Mouse (Mus musculus) hematopoietic stem cell, adult 5-6 weeks (primary cell): ENCODE measurements around the gene Phldb3. TPM values are rescaled to one million over a fixed set of nuclear protein-coding genes. Genes with fewer than 3 reads are reported as not detected.

Experiments
- ATAC-seq, 2 experiments: fragments of 125-278 bp in 1 of 2; replicated peaks in 1 of 2; 2 replicates each; pipeline ENCODE4 v1.8.0; 2016 to 2017; ENCODE audit warnings: inconsistent platforms in 2 of 2, mild to moderate bottlenecking in 2 of 2, moderate number of reproducible peaks in 2 of 2, low read depth in 1 of 2, moderate TSS enrichment in 1 of 2; ENCODE audit not compliant: low FRiP score in 2 of 2, poor library complexity in 2 of 2, severe bottlenecking in 2 of 2, insufficient read depth in 1 of 2, low TSS enrichment in 1 of 2
- total RNA-seq: library from RNA; stranded (forward); fragments of 172-1452, 232-1000 nt; gene quantifications from 2 replicates; pipeline ENCODE4 v1.2.3, GENCODE M21; 2017

The Phldb3 gene
- total RNA-seq, 1 experiment from 2014 or later: 17.5 TPM

DNA sequence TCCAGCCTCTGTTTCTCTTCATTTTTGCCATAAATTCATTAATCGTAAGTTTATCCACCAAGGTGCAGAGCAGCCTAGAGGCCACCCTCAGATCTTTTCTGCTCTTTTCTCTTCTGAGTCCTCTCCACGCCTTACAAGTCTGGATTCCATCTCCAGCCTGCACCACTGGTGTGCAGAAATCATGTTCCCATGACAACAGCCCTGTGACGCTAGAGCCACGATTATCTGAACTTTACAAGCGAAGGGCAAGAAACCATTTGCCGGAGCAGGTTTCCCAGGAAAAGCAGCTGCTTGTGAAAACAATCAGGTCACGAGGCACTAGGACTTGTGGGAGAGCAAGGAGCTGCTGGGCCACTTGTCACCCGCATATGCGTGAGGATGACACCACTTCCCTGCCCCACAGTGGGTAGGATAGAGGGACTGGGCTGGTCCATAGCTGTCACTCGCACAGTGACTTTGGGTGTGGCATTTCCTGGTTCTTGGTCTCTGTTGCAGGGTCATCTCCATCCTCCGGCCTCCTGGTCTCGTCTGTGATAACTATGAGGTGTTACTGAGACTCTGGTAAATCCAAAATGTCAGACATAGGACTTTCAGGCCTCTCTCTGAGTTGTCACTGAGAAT, 49.3 kb downstream of the Phldb3 start:
- ATAC-seq: no peak

DNA sequence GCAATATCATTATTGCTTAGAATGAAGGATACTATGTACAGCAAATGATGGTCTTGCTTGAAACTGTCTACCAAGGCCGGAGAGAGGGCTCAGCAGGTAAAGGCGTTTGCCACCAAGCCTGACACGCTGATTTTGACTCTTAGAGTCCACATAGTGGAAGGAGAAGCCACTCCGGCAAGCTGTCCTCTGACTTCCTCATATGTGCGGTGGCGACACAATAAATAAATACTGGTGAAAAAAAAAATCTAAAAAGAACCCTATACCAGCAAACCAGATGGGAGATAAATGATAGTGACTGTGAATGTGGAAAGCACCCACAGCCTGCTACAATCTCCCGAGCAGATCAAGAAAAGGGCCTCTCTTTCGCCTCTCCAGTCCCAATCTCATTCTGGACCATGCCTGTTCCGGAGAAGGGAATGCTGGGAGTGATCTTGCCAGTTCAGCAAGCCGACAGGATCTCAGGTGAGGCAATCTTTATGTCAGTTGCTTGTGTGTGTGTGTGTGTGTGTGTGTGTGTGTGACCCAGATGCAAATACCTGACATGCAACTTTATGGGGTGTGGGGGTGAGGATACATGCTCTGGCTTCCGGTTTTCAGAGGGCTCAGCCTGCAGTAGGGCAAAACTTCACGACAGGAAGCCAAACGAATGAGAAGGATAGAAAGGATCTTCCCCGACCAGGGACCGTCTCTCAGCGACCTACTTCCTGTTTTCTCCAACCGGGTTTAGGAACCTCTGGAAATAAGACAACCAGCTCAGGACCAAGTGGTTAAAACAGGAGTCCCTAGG, 50.7 kb downstream of the Phldb3 start:
- peak; percentile 25 to 58; a peak in 3 of 4 replicates for ATAC-seq

- peak; percentile 66 to 88 for ATAC-seq
These were observed 52.0 kb downstream of the Phldb3 start for GRCm38 (mm10) chr7:24662575-24662974.

- ATAC-seq: no peak
These were observed 53.7 kb downstream of the Phldb3 start for GRCm38 (mm10) chr7:24664301-24664700.

DNA sequence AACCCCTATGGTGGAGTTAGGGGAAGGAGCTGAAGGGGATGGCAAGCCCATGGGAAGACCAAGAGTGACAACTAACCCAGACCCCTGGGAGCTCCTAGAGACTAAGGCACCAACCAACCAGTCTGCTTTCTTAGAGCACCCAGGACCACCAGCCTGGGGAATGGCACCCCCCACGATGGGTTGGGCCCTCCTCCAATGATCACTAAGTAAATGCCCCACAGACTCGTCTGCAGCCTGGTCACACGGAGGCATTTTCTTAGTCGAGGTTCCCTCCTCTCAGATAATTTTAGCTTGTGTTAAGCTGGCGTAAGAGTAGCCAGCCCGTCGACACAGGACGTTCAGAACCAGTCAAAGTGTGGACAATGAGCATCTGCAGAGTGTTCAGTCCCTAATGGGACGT, 54.4 kb downstream of the Phldb3 start:
- no peak for ATAC-seq

- no peak for ATAC-seq
These were observed 61.4 kb downstream of the Phldb3 start for GRCm38 (mm10) chr7:24671944-24672439.

DNA sequence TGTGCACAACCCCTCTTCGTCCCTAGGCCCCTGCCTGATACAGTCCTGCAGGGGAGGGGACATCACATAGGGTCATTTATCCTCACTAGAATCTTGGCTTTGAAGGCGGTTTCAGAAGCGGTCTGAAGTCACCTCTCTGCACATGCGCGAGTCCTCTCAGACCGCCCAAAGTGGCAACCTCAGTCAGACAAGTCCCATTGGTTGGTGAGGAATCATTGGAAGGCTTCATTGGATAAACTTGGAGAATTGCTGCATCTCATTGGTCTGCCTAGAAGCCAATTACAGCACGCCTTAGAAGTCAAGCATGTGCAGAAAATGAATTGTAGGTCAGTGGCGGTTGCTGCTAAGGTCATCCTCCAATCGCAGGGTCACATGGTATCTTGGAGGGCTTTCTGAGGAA, 66.0 kb downstream of the Phldb3 start, which contains the start of gene Tex101:
TSS of gene Tex101 (minus strand) at position 101 of the 400 bp plus-strand sequence.
- no peak for ATAC-seq

Other genes with a start within 250 kb of the Phldb3 start
- gene Kcnn4, start 240.5 kb upstream of the Phldb3 start, total RNA-seq: 75.9 and 80.8 TPM in 2 replicates
- gene Smg9, start 211.1 kb upstream of the Phldb3 start, total RNA-seq: 15.6 and 21.3 TPM in 2 replicates
- gene Irgc1, start 158.5 kb upstream of the Phldb3 start, total RNA-seq: not detected in 2 replicates
- gene Plaur, start 148.3 kb upstream of the Phldb3 start, total RNA-seq: 37.1 and 53.2 TPM in 2 replicates
- 0.35 TPM in 1 of 2 replicates, not detected in the other for gene Cadm4, start 128.7 kb upstream of the Phldb3 start, total RNA-seq
- gene Zfp428, start 103.8 kb upstream of the Phldb3 start, total RNA-seq: 1.1 and 5.1 TPM in 2 replicates
- gene AC161166.1, start 98.3 kb upstream of the Phldb3 start, total RNA-seq: not detected in 2 replicates
- gene Irgq, start 80.1 kb upstream of the Phldb3 start, total RNA-seq: 6.8 and 8.0 TPM in 2 replicates
- not detected in 2 replicates for gene Pinlyp, start 64.6 kb upstream of the Phldb3 start, total RNA-seq
- 42.9 and 43.3 TPM in 2 replicates for gene Xrcc1, start 64.5 kb upstream of the Phldb3 start, total RNA-seq
- 14.2 and 16.4 TPM in 2 replicates for gene Ethe1, start 23.2 kb upstream of the Phldb3 start, total RNA-seq
- not detected in 2 replicates for gene Zfp575, start 23.1 kb upstream of the Phldb3 start, total RNA-seq
- gene Lypd3, start 25.8 kb downstream of the Phldb3 start, total RNA-seq: not detected in 2 replicates
- not detected in 2 replicates for gene Tex101, start 65.9 kb downstream of the Phldb3 start, total RNA-seq
- gene BC049730, start 98.5 kb downstream of the Phldb3 start, total RNA-seq: not detected in 2 replicates
- not detected in 2 replicates for gene Gm4763, start 116.1 kb downstream of the Phldb3 start, total RNA-seq
- gene Cd177, start 149.5 kb downstream of the Phldb3 start, total RNA-seq: 31.5 and 105 TPM in 2 replicates
- 1.1 and 15.1 TPM in 2 replicates for gene Ceacam10, start 166.4 kb downstream of the Phldb3 start, total RNA-seq